Mouse (Mus musculus) kidney, embryonic 15.5 days (tissue): Measurements from ENCODE around the gene Sh3bp1. TPM values are rescaled to one million over a fixed set of nuclear protein-coding genes. Genes with fewer than 3 reads are reported as not detected.

Experiments used
- ATAC-seq: fragments of 200-750 bp; cut with Nextera tagmentation; replicated peaks from 2 replicates; pipeline ENCODE4 v1.8.0; 2017; ENCODE audit warnings: moderate TSS enrichment; ENCODE audit not compliant: low FRiP score
- H3K27ac ChIP-seq: fragments of 300-500 bp; sonication (generic); 2 replicates; pipeline ENCODE4 v1.5.1; 2015; ENCODE audit warnings: mild to moderate bottlenecking, inconsistent platforms
- H3K27me3 ChIP-seq: fragments of 300-500 bp; sonication (generic); 2 replicates; pipeline ENCODE4 v1.6.1; 2015; ENCODE audit warnings: inconsistent platforms
- H3K36me3 ChIP-seq: fragments of 300-500 bp; sonication (generic); 2 replicates; pipeline ENCODE4 v1.6.1; 2015; ENCODE audit warnings: inconsistent platforms
- H3K4me1 ChIP-seq: fragments of 300-500 bp; sonication (generic); 2 replicates; pipeline ENCODE4 v1.6.1; 2015; ENCODE audit warnings: inconsistent platforms
- H3K4me2 ChIP-seq: fragments of 300-500 bp; sonication (generic); 2 replicates; pipeline ENCODE4 v1.6.1; 2015; ENCODE audit warnings: moderate library complexity, mild to moderate bottlenecking, inconsistent platforms
- H3K4me3 ChIP-seq: fragments of 300-500 bp; sonication (generic); replicated peaks from 2 replicates; pipeline ENCODE4 v1.5.1; 2015; ENCODE audit warnings: mild to moderate bottlenecking, inconsistent platforms
- H3K9ac ChIP-seq: fragments of 300-500 bp; sonication (generic); 2 replicates; pipeline ENCODE4 v1.6.1; 2015; ENCODE audit warnings: mild to moderate bottlenecking, inconsistent platforms
- H3K9me3 ChIP-seq: fragments of 300-500 bp; sonication (generic); replicated peaks from 2 replicates; pipeline ENCODE4 v1.6.1; 2016; ENCODE audit warnings: inconsistent platforms
- WGBS: fragments of 180-500 bp; shearing (Covaris S2); methylation state at CpG from one replicate; pipeline ENCODE4 v1.1.7; 2015; ENCODE audit warnings: mixed read lengths; 5-methylcytosine and 5-hydroxymethylcytosine counted together
- microRNA-seq: library from miRNA; unstranded; fragments of <30 nt; microRNA quantifications from one replicate; pipeline ENCODE4, GENCODE M21; 2016
- polyA plus RNA-seq: library from polyadenylated mRNA; unstranded; fragments of >200 nt; fragmentation: Nextera tagmentation; extraction: Ambion mirVana; gene quantifications from 2 replicates; pipeline ENCODE4 v1.2.1, GENCODE M21; 2015

Sh3bp1 gene
- polyA plus RNA-seq, 1 experiment from 2014 or later: 41.6 TPM

GRCm38 (mm10) chr15:78960088-78960487 is 60.5 kb downstream of the Sh3bp1 start:
- Histone ChIP-seq H3K9ac (no peak overlapping the region), H3K27ac (no peak overlapping the region), H3K4me3 (no peak overlapping the region), H3K4me1 (peaks cover 22% of the 10 kb centered on the region), H3K36me3 (peaks cover 14% of the 10 kb centered on the region), H3K4me2 (no peak overlapping the region), H3K27me3 (no peaks in the 10 kb centered on the region), H3K9me3 (no peaks in the 10 kb centered on the region)
- no peak for ATAC-seq
- 81% methylated on average over 4 of the region's 4 CpGs for WGBS

Small RNA genes within 50 kb of the gene (microRNA-seq; reads per million reads assigned to microRNA genes)
- gene Mir6955: not detected

Other genes with a start within 250 kb of the Sh3bp1 start
- gene Elfn2, start 181.0 kb upstream of the Sh3bp1 start, polyA plus RNA-seq: 0.04 TPM in 1 of 2 replicates, not detected in the other
- 25.4 and 25.6 TPM in 2 replicates for gene Mfng, start 126.3 kb upstream of the Sh3bp1 start, polyA plus RNA-seq
- 9.1 and 9.5 TPM in 2 replicates for gene Card10, start 96.7 kb upstream of the Sh3bp1 start, polyA plus RNA-seq
- gene Cdc42ep1, start 57.1 kb upstream of the Sh3bp1 start, polyA plus RNA-seq: 46.2 and 51.1 TPM in 2 replicates
- 0.60 and 1.8 TPM in 2 replicates for gene Lgals2, start 44.2 kb upstream of the Sh3bp1 start, polyA plus RNA-seq
- 49.5 and 55.5 TPM in 2 replicates for gene Gga1, start 22.6 kb upstream of the Sh3bp1 start, polyA plus RNA-seq
- gene Gm49510, start 101 bp upstream of the Sh3bp1 start, polyA plus RNA-seq: 0.14 and 0.60 TPM in 2 replicates
- 13.7 and 15.0 TPM in 2 replicates for gene Pdxp, start 14.2 kb downstream of the Sh3bp1 start, polyA plus RNA-seq
- 761 and 838 TPM in 2 replicates for gene Lgals1, start 27.0 kb downstream of the Sh3bp1 start, polyA plus RNA-seq
- gene Nol12, start 35.2 kb downstream of the Sh3bp1 start, polyA plus RNA-seq: 54.6 and 58.9 TPM in 2 replicates
- gene Triobp, start 48.0 kb downstream of the Sh3bp1 start, polyA plus RNA-seq: 62.9 and 66.6 TPM in 2 replicates
- gene H1f0, start 128.7 kb downstream of the Sh3bp1 start, polyA plus RNA-seq: 513 and 545 TPM in 2 replicates
- 0.12 and 0.30 TPM in 2 replicates for gene Galr3, start 142.1 kb downstream of the Sh3bp1 start, polyA plus RNA-seq
- 47.7 and 56.3 TPM in 2 replicates for gene Ankrd54, start 163.1 kb downstream of the Sh3bp1 start, polyA plus RNA-seq
- gene Eif3l, start 175.4 kb downstream of the Sh3bp1 start, polyA plus RNA-seq: 243 and 247 TPM in 2 replicates
- 8.6 and 11.0 TPM in 2 replicates for gene Micall1, start 209.1 kb downstream of the Sh3bp1 start, polyA plus RNA-seq
- 303 and 317 TPM in 2 replicates for gene Polr2f, start 241.2 kb downstream of the Sh3bp1 start, polyA plus RNA-seq
- gene 1700088E04Rik, start 241.5 kb downstream of the Sh3bp1 start, polyA plus RNA-seq: 7.7 and 10.5 TPM in 2 replicates